Mouse (Mus musculus) hindbrain, embryonic 16.5 days (tissue): ENCODE data around the gene Gm20661. TPM values are rescaled to one million over a fixed set of nuclear protein-coding genes. Genes with fewer than 3 reads are reported as not detected.

Experiments
- ATAC-seq: fragments of 200-750 bp; cut with Nextera tagmentation; 2 replicates; pipeline ENCODE4 v1.8.0; 2017; ENCODE audit warnings: moderate TSS enrichment, moderate library complexity
- H3K27ac ChIP-seq: fragments of 300-500 bp; sonication (generic); 2 replicates; pipeline ENCODE4 v1.5.1; 2014; ENCODE audit warnings: low read depth, mild to moderate bottlenecking, control low read depth, low read length, moderate library complexity
- H3K27me3 ChIP-seq: fragments of 300-500 bp; sonication (generic); replicated peaks from 2 replicates; pipeline ENCODE4 v1.6.1; 2014; ENCODE audit warnings: low read length; ENCODE audit not compliant: control insufficient read depth, insufficient read depth
- H3K36me3 ChIP-seq: fragments of 300-500 bp; sonication (generic); 2 replicates; pipeline ENCODE4 v1.6.1; 2014; ENCODE audit warnings: mild to moderate bottlenecking, low read length, moderate library complexity, mixed read lengths; ENCODE audit not compliant: control insufficient read depth, insufficient read depth
- H3K4me1 ChIP-seq: fragments of 300-500 bp; sonication (generic); 2 replicates; pipeline ENCODE4 v1.6.1; 2014; ENCODE audit warnings: low read depth, low read length; ENCODE audit not compliant: control insufficient read depth, insufficient read depth
- H3K4me2 ChIP-seq: fragments of 300-500 bp; sonication (generic); 2 replicates; pipeline ENCODE4 v1.6.1; 2014; ENCODE audit warnings: mild to moderate bottlenecking, low read length, control low read depth, moderate library complexity
- H3K4me3 ChIP-seq: fragments of 300-500 bp; sonication (generic); 2 replicates; pipeline ENCODE4 v1.5.1; 2014; ENCODE audit warnings: mild to moderate bottlenecking, low read length, control low read depth, moderate library complexity
- H3K9ac ChIP-seq: fragments of 300-500 bp; sonication (generic); 2 replicates; pipeline ENCODE4 v1.6.1; 2014; ENCODE audit warnings: low read depth, mild to moderate bottlenecking, control low read depth, low read length, moderate library complexity
- H3K9me3 ChIP-seq: fragments of 300-500 bp; sonication (generic); 2 replicates; pipeline ENCODE4 v1.6.1; 2014; ENCODE audit warnings: mild to moderate bottlenecking, low read length, moderate library complexity; ENCODE audit not compliant: control insufficient read depth
- WGBS: fragments of 180-500 bp; shearing (Covaris S2); extraction: QIAGEN DNeasy Blood & Tissue Kit; methylation state at CpG from one replicate; pipeline ENCODE4 v1.1.7; 2014; 5-methylcytosine and 5-hydroxymethylcytosine counted together
- polyA plus RNA-seq: library from polyadenylated mRNA; unstranded; fragments of >200 nt; fragmentation: Nextera tagmentation; extraction: Ambion mirVana; gene quantifications from 2 replicates; pipeline ENCODE4 v1.2.1, GENCODE M21; 2015

Gm20661 gene
- polyA plus RNA-seq, 1 experiment from 2014 or later, result 0.58 TPM

GRCm38 (mm10) chr9:107963700-107964099 lies 19.2 kb upstream of the Gm20661 start:
- Histone ChIP-seq H3K9me3 (no peaks in the 10 kb centered on the region), H3K9ac (no peak overlapping the region), H3K4me3 (no peak overlapping the region), H3K27ac (no peak overlapping the region), H3K4me2 (no peak overlapping the region), H3K27me3 (no peaks in the 10 kb centered on the region), H3K4me1 (peaks cover 16% of the 10 kb centered on the region), H3K36me3 (no peaks in the 10 kb centered on the region)
- WGBS, result 25% methylated on average over 5 of the region's 5 CpGs
- ATAC-seq, result peak; percentile 66; the same call in 1 of the 2 replicates

GRCm38 (mm10) chr9:107964681-107965080 lies 18.2 kb upstream of the Gm20661 start:
- ATAC-seq, result no peak
- WGBS, result 92% methylated on average over 9 of the region's 9 CpGs

GRCm38 (mm10) chr9:107966676-107967075 lies 16.2 kb upstream of the Gm20661 start:
- no peak overlapping the region for H3K4me3 ChIP-seq
- no peak overlapping the region for H3K27ac ChIP-seq
- 0 out of 2 replicates have a peak, but pooled peaks cover 2% of the 10 kb centered on the region for H3K36me3 ChIP-seq
- peaks cover 6% of the 10 kb centered on the region for H3K4me1 ChIP-seq
- H3K4me2 ChIP-seq, result no peak overlapping the region
- WGBS, result 87% methylated on average over 10 of the region's 10 CpGs
- ATAC-seq, result no peak
- no peaks in the 10 kb centered on the region for H3K27me3 ChIP-seq
- H3K9me3 ChIP-seq, result no peaks in the 10 kb centered on the region
- H3K9ac ChIP-seq, result no peak overlapping the region

More at GRCm38 (mm10) chr9:107964681-107965080, 18.2 kb upstream of the Gm20661 start:
- Histone ChIP-seq H3K4me1 (peaks cover 16% of the 10 kb centered on the region), H3K4me3 (no peak overlapping the region), H3K36me3 (no peaks in the 10 kb centered on the region), H3K9me3 (no peaks in the 10 kb centered on the region), H3K4me2 (no peak overlapping the region), H3K9ac (no peak overlapping the region), H3K27ac (no peak overlapping the region), H3K27me3 (no peaks in the 10 kb centered on the region)

- Histone ChIP-seq H3K9me3 (no peaks in the 10 kb centered on the region), H3K36me3 (0 out of 2 replicates have a peak, but pooled peaks cover 3% of the 10 kb centered on the region), H3K27ac (no peak overlapping the region), H3K4me2 (no peak overlapping the region), H3K9ac (no peak overlapping the region), H3K27me3 (no peaks in the 10 kb centered on the region), H3K4me3 (no peak overlapping the region), H3K4me1 (no peaks in the 10 kb centered on the region)
- ATAC-seq, result no peak
- whole genome bisulfite sequencing, result 86% methylated on average over 6 of the region's 6 CpGs
Observed at GRCm38 (mm10) chr9:107967437-107967836, 15.4 kb upstream of the Gm20661 start.

- no peaks in the 10 kb centered on the region for H3K27me3 ChIP-seq
- 0 out of 2 replicates have a peak, but pooled peaks cover 3% of the 10 kb centered on the region for H3K36me3 ChIP-seq
- H3K27ac ChIP-seq, result no peak overlapping the region
- H3K4me1 ChIP-seq, result no peaks in the 10 kb centered on the region
- no peaks in the 10 kb centered on the region for H3K9me3 ChIP-seq
- no peak overlapping the region for H3K4me3 ChIP-seq
- no peak overlapping the region for H3K4me2 ChIP-seq
- ATAC-seq, result no peak
- WGBS, result 92% methylated on average over 7 of the region's 7 CpGs
- no peak overlapping the region for H3K9ac ChIP-seq
Observed at GRCm38 (mm10) chr9:107968531-107968930, 14.3 kb upstream of the Gm20661 start.

GRCm38 (mm10) chr9:107970311-107970710 lies 12.5 kb upstream of the Gm20661 start:
- ATAC-seq, result no peak
- no peak overlapping the region for H3K4me2 ChIP-seq
- 0 out of 2 replicates have a peak, but pooled peaks cover 3% of the 10 kb centered on the region for H3K36me3 ChIP-seq
- no peak overlapping the region for H3K4me3 ChIP-seq
- H3K4me1 ChIP-seq, result no peaks in the 10 kb centered on the region
- H3K27me3 ChIP-seq, result no peaks in the 10 kb centered on the region
- WGBS, result 84% methylated on average over 5 of the region's 5 CpGs
- no peak overlapping the region for H3K27ac ChIP-seq
- H3K9ac ChIP-seq, result no peak overlapping the region
- H3K9me3 ChIP-seq, result no peaks in the 10 kb centered on the region

- H3K27ac ChIP-seq, result no peak overlapping the region
- H3K36me3 ChIP-seq, result 0 out of 2 replicates have a peak, but pooled peaks cover 3% of the 10 kb centered on the region
- no peaks in the 10 kb centered on the region for H3K9me3 ChIP-seq
- H3K4me1 ChIP-seq, result no peaks in the 10 kb centered on the region
- 87% methylated on average over 8 of the region's 8 CpGs for WGBS
- no peak overlapping the region for H3K4me2 ChIP-seq
- H3K4me3 ChIP-seq, result no peak overlapping the region
- no peaks in the 10 kb centered on the region for H3K27me3 ChIP-seq
- ATAC-seq, result no peak
- H3K9ac ChIP-seq, result no peak overlapping the region
Observed at GRCm38 (mm10) chr9:107971690-107972541, 10.9 kb upstream of the Gm20661 start.

GRCm38 (mm10) chr9:107974491-107975171 lies 8.2 kb upstream of the Gm20661 start:
- Histone ChIP-seq H3K4me3 (no peak overlapping the region), H3K9me3 (no peaks in the 10 kb centered on the region)
- 84% methylated on average over 10 of the region's 10 CpGs for WGBS

More at GRCm38 (mm10) chr9:107974491-107975171, 8.2 kb upstream of the Gm20661 start:
- Histone ChIP-seq H3K4me1 (no peaks in the 10 kb centered on the region), H3K27ac (no peak overlapping the region), H3K36me3 (0 out of 2 replicates have a peak, but pooled peaks cover 3% of the 10 kb centered on the region), H3K4me2 (no peak overlapping the region), H3K9ac (no peak overlapping the region), H3K27me3 (no peaks in the 10 kb centered on the region)
- no peak for ATAC-seq
